Mouse (Mus musculus): ENCODE measurements at regions not wholly inside any gene's neighbourhood (a gene's known extent, or its start where the extent isn't known, plus 50 kb on each side); places are given as distances from the start of the nearest gene placed in this dataset.

DNA sequence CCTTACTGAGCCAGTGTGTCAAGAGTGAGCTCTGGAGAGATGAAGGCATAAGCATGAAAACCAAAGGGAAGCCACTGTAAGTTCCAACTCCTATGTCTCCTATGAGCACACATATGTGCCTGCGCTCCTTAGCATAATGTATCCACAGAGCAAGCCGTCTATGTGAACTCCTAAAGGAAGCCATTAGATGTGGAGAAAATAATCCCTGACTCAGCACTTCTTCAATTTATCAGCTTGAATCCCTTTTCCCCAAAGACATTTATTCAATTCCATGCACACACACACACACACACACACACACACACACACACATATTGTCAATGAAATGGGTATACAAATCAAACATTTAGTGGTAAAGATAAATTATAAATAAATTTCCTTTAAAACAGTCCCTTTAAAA, 530.4 kb upstream of the Gm26657 start:
- TF ChIP-seq POLR2A (IDR thresholded peaks at IDR 0.05; ENCODE audit: low read depth, low read length) (no peak), CTCF (conservative IDR thresholded peaks at IDR 0.05 in 1 of 2, IDR thresholded peaks at IDR 0.05 in 1 of 2; ENCODE audit: low read depth in 2 of 2, low read length in 2 of 2) (no peak), USF2 (conservative IDR thresholded peaks at IDR 0.05; ENCODE audit: low read depth, low read length) (no peak), EP300 (IDR thresholded peaks at IDR 0.05; ENCODE audit: low read length) (no peak), BHLHE40 (IDR thresholded peaks at IDR 0.05; ENCODE audit: low read depth, low read length) (no peak)

Measured in CH12.LX (cell line).